Mouse (Mus musculus) neural tube, embryonic 14.5 days (tissue): ENCODE data around the gene Relch. TPM values are rescaled to one million over a fixed set of nuclear protein-coding genes. Genes with fewer than 3 reads are reported as not detected.

Experiments
- ATAC-seq: fragments of 200-750 bp; cut with Nextera tagmentation; 2 replicates; pipeline ENCODE4 v1.8.0; 2017; ENCODE audit warnings: low read depth, mild to moderate bottlenecking, moderate TSS enrichment, moderate library complexity
- H3K27ac ChIP-seq: fragments of 300-500 bp; sonication (generic); 2 replicates; pipeline ENCODE4 v1.5.1; 2014; ENCODE audit warnings: low read depth, mild to moderate bottlenecking, control low read depth, low read length, moderate library complexity, mixed read lengths
- H3K27me3 ChIP-seq: fragments of 300-500 bp; sonication (generic); 2 replicates; pipeline ENCODE4 v1.6.1; 2014; ENCODE audit warnings: low read length; ENCODE audit not compliant: control insufficient read depth, insufficient read depth
- H3K36me3 ChIP-seq: fragments of 300-500 bp; sonication (generic); 2 replicates; pipeline ENCODE4 v1.6.1; 2014; ENCODE audit warnings: low read length, mixed read lengths; ENCODE audit not compliant: control insufficient read depth, insufficient read depth
- H3K4me1 ChIP-seq: fragments of 300-500 bp; sonication (generic); 2 replicates; pipeline ENCODE4 v1.6.1; 2014; ENCODE audit warnings: low read length; ENCODE audit not compliant: control insufficient read depth, insufficient read depth
- H3K4me2 ChIP-seq: fragments of 300-500 bp; sonication (generic); 2 replicates; pipeline ENCODE4 v1.6.1; 2014; ENCODE audit warnings: mild to moderate bottlenecking, low read depth, low read length, control low read depth
- H3K4me3 ChIP-seq: fragments of 300-500 bp; sonication (generic); 2 replicates; pipeline ENCODE4 v1.5.1; 2014; ENCODE audit warnings: low read depth, low read length, control low read depth, mixed read lengths
- H3K9ac ChIP-seq: fragments of 300-500 bp; sonication (generic); replicated peaks from 2 replicates; pipeline ENCODE4 v1.6.1; 2014; ENCODE audit warnings: low read depth, mild to moderate bottlenecking, control low read depth, low read length, mixed read lengths
- H3K9me3 ChIP-seq: fragments of 300-500 bp; sonication (generic); 2 replicates; pipeline ENCODE4 v1.6.1; 2016; ENCODE audit warnings: low read length; ENCODE audit not compliant: control insufficient read depth
- WGBS: fragments of 180-500 bp; shearing (Covaris S2); extraction: QIAGEN DNeasy Blood & Tissue Kit; methylation state at CpG from one replicate; pipeline ENCODE4 v1.1.7; 2014; 5-methylcytosine and 5-hydroxymethylcytosine counted together
- polyA plus RNA-seq: library from polyadenylated mRNA; unstranded; fragments of >200 nt; fragmentation: Nextera tagmentation; extraction: Ambion mirVana; gene quantifications from 2 replicates; pipeline ENCODE4 v1.2.1, GENCODE M21; 2014

Relch gene
- polyA plus RNA-seq, 1 experiment from 2014 or later = 56.5 TPM

- Histone ChIP-seq H3K9me3 (no peaks in the 10 kb centered on the region), H3K9ac (no peak overlapping the region), H3K4me2 (no peak overlapping the region), H3K27ac (no peak overlapping the region), H3K27me3 (no peaks in the 10 kb centered on the region), H3K36me3 (peaks cover 10% of the 10 kb centered on the region; the same call in 1 of the 2 replicates), H3K4me3 (no peak overlapping the region), H3K4me1 (no peaks in the 10 kb centered on the region)
- 80% methylated on average over 3 of the region's 3 CpGs for WGBS
- ATAC-seq = no peak
These were observed 71.7 kb downstream of the Relch start for GRCm38 (mm10) chr1:105735318-105735717.

GRCm38 (mm10) chr1:105738334-105738733 is 74.7 kb downstream of the Relch start:
- WGBS = 94% methylated on average over 6 of the region's 6 CpGs
- no peaks in the 10 kb centered on the region for H3K27me3 ChIP-seq
- no peak overlapping the region for H3K4me2 ChIP-seq
- H3K9me3 ChIP-seq = no peaks in the 10 kb centered on the region
- H3K27ac ChIP-seq = no peak overlapping the region
- H3K9ac ChIP-seq = no peak overlapping the region
- no peak overlapping the region for H3K4me3 ChIP-seq
- ATAC-seq = no peak
- peaks cover 12% of the 10 kb centered on the region; the same call in 1 of the 2 replicates for H3K36me3 ChIP-seq
- H3K4me1 ChIP-seq = no peaks in the 10 kb centered on the region

GRCm38 (mm10) chr1:105739493-105739892 is 75.8 kb downstream of the Relch start:
- Histone ChIP-seq H3K4me1 (no peaks in the 10 kb centered on the region), H3K4me3 (no peak overlapping the region), H3K27me3 (no peaks in the 10 kb centered on the region), H3K27ac (no peak overlapping the region), H3K4me2 (no peak overlapping the region), H3K9ac (no peak overlapping the region), H3K36me3 (peaks cover 20% of the 10 kb centered on the region; the same call in 1 of the 2 replicates), H3K9me3 (no peaks in the 10 kb centered on the region)
- no peak for ATAC-seq

GRCm38 (mm10) chr1:105742481-105742880 is 78.8 kb downstream of the Relch start:
- Histone ChIP-seq H3K9me3 (no peaks in the 10 kb centered on the region), H3K9ac (no peak overlapping the region), H3K4me3 (no peak overlapping the region), H3K4me1 (no peaks in the 10 kb centered on the region), H3K36me3 (peaks cover 30% of the 10 kb centered on the region; the same call in 1 of the 2 replicates), H3K27me3 (no peaks in the 10 kb centered on the region), H3K27ac (no peak overlapping the region), H3K4me2 (no peak overlapping the region)
- no peak for ATAC-seq
- 92% methylated on average over 1 of the region's 1 CpGs for WGBS

- Histone ChIP-seq H3K9ac (no peak overlapping the region), H3K4me3 (no peak overlapping the region), H3K27ac (no peak overlapping the region), H3K4me2 (no peak overlapping the region), H3K36me3 (peaks cover 33% of the 10 kb centered on the region), H3K27me3 (no peaks in the 10 kb centered on the region), H3K4me1 (no peaks in the 10 kb centered on the region), H3K9me3 (no peaks in the 10 kb centered on the region)
- ATAC-seq = no peak
- 91% methylated on average over 1 of the region's 1 CpGs for WGBS
These were observed 82.8 kb downstream of the Relch start for GRCm38 (mm10) chr1:105746444-105746843.

GRCm38 (mm10) chr1:105746858-105747596 is 83.4 kb downstream of the Relch start:
- Histone ChIP-seq H3K27ac (no peak overlapping the region), H3K4me1 (no peaks in the 10 kb centered on the region), H3K4me2 (no peak overlapping the region), H3K4me3 (no peak overlapping the region), H3K36me3 (peaks cover 28% of the 10 kb centered on the region), H3K9me3 (no peaks in the 10 kb centered on the region), H3K9ac (no peak overlapping the region), H3K27me3 (no peaks in the 10 kb centered on the region)
- ATAC-seq = no peak
- 91% methylated on average over 5 of the region's 5 CpGs for WGBS

GRCm38 (mm10) chr1:105748091-105748799 is 84.6 kb downstream of the Relch start:
- H3K27me3 ChIP-seq = no peaks in the 10 kb centered on the region
- no peaks in the 10 kb centered on the region for H3K4me1 ChIP-seq
- no peak overlapping the region for H3K9ac ChIP-seq
- no peak for ATAC-seq
- 98% methylated on average over 4 of the region's 4 CpGs for WGBS
- H3K27ac ChIP-seq = no peak overlapping the region
- H3K36me3 ChIP-seq = peaks cover 26% of the 10 kb centered on the region
- no peaks in the 10 kb centered on the region for H3K9me3 ChIP-seq
- H3K4me2 ChIP-seq = no peak overlapping the region
- no peak overlapping the region for H3K4me3 ChIP-seq

- H3K4me3 ChIP-seq = no peak overlapping the region
- no peak overlapping the region for H3K9ac ChIP-seq
- no peak for ATAC-seq
- no peaks in the 10 kb centered on the region for H3K4me1 ChIP-seq
- 82% methylated on average over 4 of the region's 4 CpGs for WGBS
- no peak overlapping the region for H3K27ac ChIP-seq
- H3K9me3 ChIP-seq = no peaks in the 10 kb centered on the region
- no peak overlapping the region for H3K4me2 ChIP-seq
- H3K27me3 ChIP-seq = no peaks in the 10 kb centered on the region
- peaks cover 7% of the 10 kb centered on the region for H3K36me3 ChIP-seq
These were observed 88.5 kb downstream of the Relch start for GRCm38 (mm10) chr1:105752196-105752595.

GRCm38 (mm10) chr1:105752944-105753343 is 89.3 kb downstream of the Relch start:
- no peaks in the 10 kb centered on the region for H3K9me3 ChIP-seq
- no peaks in the 10 kb centered on the region for H3K4me1 ChIP-seq
- WGBS = 63% methylated on average over 1 of the region's 1 CpGs
- no peaks in the 10 kb centered on the region for H3K27me3 ChIP-seq
- no peak overlapping the region for H3K27ac ChIP-seq
- no peak for ATAC-seq
- H3K36me3 ChIP-seq = peaks cover 6% of the 10 kb centered on the region; the same call in 1 of the 2 replicates
- H3K4me2 ChIP-seq = no peak overlapping the region
- no peak overlapping the region for H3K4me3 ChIP-seq
- no peak overlapping the region for H3K9ac ChIP-seq
